Mouse (Mus musculus) common myeloid progenitor, adult 5-6 weeks (primary cell): ENCODE results near the gene Cggbp1. TPM values are rescaled to one million over a fixed set of nuclear protein-coding genes. Genes with fewer than 3 reads are reported as not detected.

Source experiments
- total RNA-seq: library from RNA; stranded (forward); fragments of 200-1000, 187-1606 nt; gene quantifications from 2 replicates; pipeline ENCODE4 v1.2.3, GENCODE M21; 2017

Cggbp1 gene
- total RNA-seq, 1 experiment from 2014 or later = 107 TPM

Other genes with a start within 250 kb of the Cggbp1 start
- gene Csnka2ip, start 249.6 kb upstream of the Cggbp1 start, total RNA-seq = not detected in 2 replicates
- 31.0 and 33.3 TPM in 2 replicates for gene 4930453N24Rik, start 80.8 kb upstream of the Cggbp1 start, total RNA-seq
- gene Zfp654, start 344 bp upstream of the Cggbp1 start, total RNA-seq = 26.7 and 28.8 TPM in 2 replicates